Mouse (Mus musculus): ENCODE data around the gene Neu3. TPM values are rescaled to one million over a fixed set of nuclear protein-coding genes. Genes with fewer than 3 reads are reported as not detected.

Neu3 gene
- 4.0 and 4.4 TPM in 2 replicates for polyA plus RNA-seq (2015; fragmentation: Nextera tagmentation; extraction: Ambion mirVana)

GRCm38 (mm10) chr7:99828083-99828570 lies at the start of gene Neu3:
TSS of gene Neu3 (minus strand) at chr7:99828417.
- Histone ChIP-seq H3K4me2 (replicated peaks; ENCODE audit: low read depth) (peak within 1 kb of the TSS; percentile 65), H3K36me3 (ENCODE audit: control insufficient read depth, insufficient read depth, low read length) (no peaks in the 10 kb centered on the region), H3K4me1 (replicated peaks; ENCODE audit: control insufficient read depth, insufficient read depth) (no peaks in the 10 kb centered on the region), H3K27ac (replicated peaks) (peak within 1 kb of the TSS; percentile 88), H3K9ac (ENCODE audit: low read length) (peak within 1 kb of the TSS; percentile 69), H3K27me3 (ENCODE audit: control insufficient read depth, insufficient read depth, low read length) (no peaks in the 10 kb centered on the region), H3K4me3 (ENCODE audit: low read depth, low read length) (peak within 1 kb of the TSS; percentile 50), H3K9me3 (ENCODE audit: control insufficient read depth, low read length) (no peaks in the 10 kb centered on the region)
- DNase-seq (ENCODE audit: low spot score) (peak; percentile 96), ATAC-seq (ENCODE audit: low FRiP score, low TSS enrichment) (peak; percentile 99)
- TF ChIP-seq CTCF (IDR thresholded peaks at IDR 0.05; ENCODE audit: low read depth): peak; percentile 61
- TF ChIP-seq EP300 (optimal IDR thresholded peaks at IDR 0.05): no peak
- 2% methylated on average over 26 of the region's 26 CpGs for WGBS

- DNase-seq (ENCODE audit: low spot score): peak; percentile 84
- Histone ChIP-seq H3K4me3 (ENCODE audit: low read depth, low read length) (no peak overlapping the region), H3K27me3 (ENCODE audit: control insufficient read depth, insufficient read depth, low read length) (no peaks in the 10 kb centered on the region), H3K4me1 (replicated peaks; ENCODE audit: control insufficient read depth, insufficient read depth) (no peaks in the 10 kb centered on the region), H3K9me3 (ENCODE audit: control insufficient read depth, low read length) (no peaks in the 10 kb centered on the region), H3K4me2 (replicated peaks; ENCODE audit: low read depth) (no peak overlapping the region), H3K9ac (ENCODE audit: low read length) (no peak overlapping the region), H3K27ac (replicated peaks) (no peak overlapping the region), H3K36me3 (ENCODE audit: control insufficient read depth, insufficient read depth, low read length) (no peaks in the 10 kb centered on the region)
- TF ChIP-seq CTCF (IDR thresholded peaks at IDR 0.05; ENCODE audit: low read depth): peak; percentile 96
- no peak for TF ChIP-seq EP300 (optimal IDR thresholded peaks at IDR 0.05)
- 3% methylated on average over 3 of the region's 3 CpGs for WGBS
- ATAC-seq (ENCODE audit: low FRiP score, low TSS enrichment): no peak; the same call in 1 of the 2 replicates
Measured at GRCm38 (mm10) chr7:99876345-99876744, 48.1 kb upstream of the Neu3 start.

- 36% methylated on average over 5 of the region's 5 CpGs for WGBS
- Histone ChIP-seq H3K4me2 (replicated peaks; ENCODE audit: low read depth) (no peak overlapping the region), H3K36me3 (ENCODE audit: control insufficient read depth, insufficient read depth, low read length) (no peaks in the 10 kb centered on the region), H3K9ac (ENCODE audit: low read length) (no peak overlapping the region), H3K27ac (replicated peaks) (no peak overlapping the region), H3K4me1 (replicated peaks; ENCODE audit: control insufficient read depth, insufficient read depth) (no peaks in the 10 kb centered on the region), H3K9me3 (ENCODE audit: control insufficient read depth, low read length) (no peaks in the 10 kb centered on the region), H3K4me3 (ENCODE audit: low read depth, low read length) (no peak overlapping the region), H3K27me3 (ENCODE audit: control insufficient read depth, insufficient read depth, low read length) (no peaks in the 10 kb centered on the region)
- ATAC-seq (ENCODE audit: low FRiP score, low TSS enrichment) (no peak), DNase-seq (ENCODE audit: low spot score) (no peak)
- TF ChIP-seq EP300 (optimal IDR thresholded peaks at IDR 0.05): no peak
- no peak for TF ChIP-seq CTCF (IDR thresholded peaks at IDR 0.05; ENCODE audit: low read depth)
Measured at GRCm38 (mm10) chr7:99875891-99876290, 47.7 kb upstream of the Neu3 start.

- H3K9ac ChIP-seq (ENCODE audit: low read length): no peak overlapping the region
- no peak overlapping the region for H3K4me3 ChIP-seq (ENCODE audit: low read depth, low read length)
- WGBS: 73% methylated on average over 6 of the region's 6 CpGs
- no peak overlapping the region for H3K4me2 ChIP-seq (replicated peaks; ENCODE audit: low read depth)
- no peaks in the 10 kb centered on the region for H3K4me1 ChIP-seq (replicated peaks; ENCODE audit: control insufficient read depth, insufficient read depth)
- no peaks in the 10 kb centered on the region for H3K27me3 ChIP-seq (ENCODE audit: control insufficient read depth, insufficient read depth, low read length)
- H3K27ac ChIP-seq (replicated peaks): no peak overlapping the region
- H3K36me3 ChIP-seq (ENCODE audit: control insufficient read depth, insufficient read depth, low read length): no peaks in the 10 kb centered on the region
- DNase-seq (ENCODE audit: low spot score) (no peak), ATAC-seq (ENCODE audit: low FRiP score, low TSS enrichment) (no peak)
- no peak for TF ChIP-seq CTCF (IDR thresholded peaks at IDR 0.05; ENCODE audit: low read depth)
- TF ChIP-seq EP300 (optimal IDR thresholded peaks at IDR 0.05): no peak
- no peaks in the 10 kb centered on the region for H3K9me3 ChIP-seq (ENCODE audit: control insufficient read depth, low read length)
Measured at GRCm38 (mm10) chr7:99873965-99874364, 45.7 kb upstream of the Neu3 start.

GRCm38 (mm10) chr7:99869296-99869695 lies 41.1 kb upstream of the Neu3 start:
- TF ChIP-seq EP300 (optimal IDR thresholded peaks at IDR 0.05) (no peak), CTCF (IDR thresholded peaks at IDR 0.05; ENCODE audit: low read depth) (no peak)
- Histone ChIP-seq H3K27me3 (ENCODE audit: control insufficient read depth, insufficient read depth, low read length) (no peaks in the 10 kb centered on the region), H3K4me2 (replicated peaks; ENCODE audit: low read depth) (no peak overlapping the region), H3K4me1 (replicated peaks; ENCODE audit: control insufficient read depth, insufficient read depth) (no peaks in the 10 kb centered on the region), H3K27ac (replicated peaks) (no peak overlapping the region), H3K9me3 (ENCODE audit: control insufficient read depth, low read length) (no peaks in the 10 kb centered on the region), H3K4me3 (ENCODE audit: low read depth, low read length) (no peak overlapping the region), H3K9ac (ENCODE audit: low read length) (no peak overlapping the region), H3K36me3 (ENCODE audit: control insufficient read depth, insufficient read depth, low read length) (no peaks in the 10 kb centered on the region)
- no peak for DNase-seq (ENCODE audit: low spot score)
- WGBS: 61% methylated on average over 4 of the region's 4 CpGs
- no peak for ATAC-seq (ENCODE audit: low FRiP score, low TSS enrichment)

- DNase-seq (ENCODE audit: low spot score) (no peak), ATAC-seq (ENCODE audit: low FRiP score, low TSS enrichment) (no peak)
- H3K4me1 ChIP-seq (replicated peaks; ENCODE audit: control insufficient read depth, insufficient read depth): no peaks in the 10 kb centered on the region
- H3K36me3 ChIP-seq (ENCODE audit: control insufficient read depth, insufficient read depth, low read length): no peaks in the 10 kb centered on the region
- H3K4me3 ChIP-seq (ENCODE audit: low read depth, low read length): no peak overlapping the region
- TF ChIP-seq CTCF (IDR thresholded peaks at IDR 0.05; ENCODE audit: low read depth) (no peak), EP300 (optimal IDR thresholded peaks at IDR 0.05) (no peak)
- H3K4me2 ChIP-seq (replicated peaks; ENCODE audit: low read depth): no peak overlapping the region
- H3K9me3 ChIP-seq (ENCODE audit: control insufficient read depth, low read length): no peaks in the 10 kb centered on the region
- no peak overlapping the region for H3K9ac ChIP-seq (ENCODE audit: low read length)
- WGBS: 42% methylated on average over 3 of the region's 3 CpGs
- no peaks in the 10 kb centered on the region for H3K27me3 ChIP-seq (ENCODE audit: control insufficient read depth, insufficient read depth, low read length)
- H3K27ac ChIP-seq (replicated peaks): no peak overlapping the region
Measured at GRCm38 (mm10) chr7:99865219-99865618, 37.0 kb upstream of the Neu3 start.

All from stomach, postnatal 0 days (tissue).